Mouse (Mus musculus) kidney, embryonic 14.5 days (tissue): ENCODE data around the gene Fam207a. TPM values are rescaled to one million over a fixed set of nuclear protein-coding genes. Genes with fewer than 3 reads are reported as not detected.

Experiments used
- ATAC-seq: fragments of 200-750 bp; cut with Nextera tagmentation; 2 replicates; pipeline ENCODE4 v1.8.0; 2017; ENCODE audit warnings: moderate number of reproducible peaks, mild to moderate bottlenecking, moderate TSS enrichment, moderate library complexity; ENCODE audit not compliant: low FRiP score, low TSS enrichment
- H3K27ac ChIP-seq: fragments of 300-500 bp; sonication (generic); 2 replicates; pipeline ENCODE4 v1.5.1; 2014; ENCODE audit warnings: low read depth, mild to moderate bottlenecking, low read length, moderate library complexity, mixed read lengths
- H3K27me3 ChIP-seq: fragments of 300-500 bp; sonication (generic); 2 replicates; pipeline ENCODE4 v1.6.1; 2014; ENCODE audit warnings: mild to moderate bottlenecking, low read length; ENCODE audit not compliant: control insufficient read depth, insufficient read depth
- H3K36me3 ChIP-seq: fragments of 300-500 bp; sonication (generic); 2 replicates; pipeline ENCODE4 v1.6.1; 2014; ENCODE audit warnings: low read length, mixed read lengths; ENCODE audit not compliant: control insufficient read depth, insufficient read depth
- H3K4me1 ChIP-seq: fragments of 300-500 bp; sonication (generic); 2 replicates; pipeline ENCODE4 v1.6.1; 2014; ENCODE audit warnings: low read length, mixed read lengths; ENCODE audit not compliant: control insufficient read depth, insufficient read depth
- H3K4me2 ChIP-seq: fragments of 300-500 bp; sonication (generic); replicated peaks from 2 replicates; pipeline ENCODE4 v1.6.1; 2014; ENCODE audit warnings: low read depth, mild to moderate bottlenecking, low read length
- H3K4me3 ChIP-seq: fragments of 300-500 bp; sonication (generic); 2 replicates; pipeline ENCODE4 v1.5.1; 2014; ENCODE audit warnings: mild to moderate bottlenecking, low read length
- H3K9ac ChIP-seq: fragments of 300-500 bp; sonication (generic); 2 replicates; pipeline ENCODE4 v1.6.1; 2014; ENCODE audit warnings: low read depth, mild to moderate bottlenecking, low read length, moderate library complexity
- H3K9me3 ChIP-seq: fragments of 300-500 bp; sonication (generic); 2 replicates; pipeline ENCODE4 v1.6.1; 2016; ENCODE audit warnings: low read length; ENCODE audit not compliant: control insufficient read depth
- WGBS: fragments of 180-500 bp; shearing (Covaris S2); extraction: QIAGEN DNeasy Blood & Tissue Kit; methylation state at CpG from one replicate; pipeline ENCODE4 v1.1.7; 2014; 5-methylcytosine and 5-hydroxymethylcytosine counted together
- polyA plus RNA-seq: library from polyadenylated mRNA; unstranded; fragments of >200 nt; fragmentation: Nextera tagmentation; extraction: Ambion mirVana; gene quantifications from 2 replicates; pipeline ENCODE4 v1.2.1, GENCODE M21; 2014

Gene Fam207a
- polyA plus RNA-seq: 28.8 and 36.5 TPM in 2 replicates

DNA sequence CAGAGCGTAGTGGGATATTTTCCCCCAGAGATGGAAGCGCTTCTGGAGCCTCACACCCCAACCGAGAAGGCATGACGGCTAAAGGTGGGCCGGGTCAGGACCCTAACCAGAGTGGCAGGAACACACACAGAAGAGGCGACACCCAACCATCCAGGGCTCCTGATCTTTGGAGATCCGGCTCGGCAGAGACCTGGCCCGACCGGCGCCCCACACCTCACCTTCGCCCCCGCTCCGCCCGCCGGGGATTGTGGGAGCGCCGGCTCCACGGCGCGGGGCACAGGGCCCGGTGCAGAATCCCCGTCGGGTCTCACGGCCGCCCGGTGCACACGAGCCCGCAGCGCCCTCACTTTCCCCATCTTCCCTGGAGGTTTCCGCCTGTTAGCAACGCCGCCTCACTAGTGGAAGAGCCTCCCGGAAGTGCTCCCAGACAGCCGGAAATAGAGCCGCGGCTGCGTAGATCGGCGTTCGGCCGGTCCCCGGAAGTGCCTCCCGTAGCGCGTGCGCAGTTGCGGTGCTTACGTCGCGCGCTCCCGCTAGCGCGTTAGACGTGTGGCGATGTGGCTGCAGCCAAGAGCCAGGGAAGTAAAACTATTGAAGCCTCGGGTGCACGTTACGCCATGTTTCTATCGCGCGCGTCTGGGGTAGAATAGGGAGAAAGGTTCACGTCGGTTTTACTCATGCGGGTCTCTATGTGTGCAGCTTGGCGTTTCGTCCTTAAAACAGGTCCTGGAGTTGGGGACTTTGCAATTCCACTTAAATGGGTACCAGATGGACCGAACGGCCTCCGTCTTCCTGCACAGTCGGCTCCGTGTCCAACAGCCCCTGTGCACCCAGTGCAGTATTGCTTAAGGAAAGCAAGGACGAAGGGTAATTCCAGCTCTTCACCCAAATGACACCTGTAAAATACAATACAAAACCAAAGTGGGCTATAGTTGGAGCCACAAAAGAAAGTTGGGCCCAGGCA lies at the start of gene Fam207a:
TSS of gene Fam207a (minus strand) at position 401 of the 964 bp plus-strand sequence.
- H3K9ac ChIP-seq: peak within 1 kb of the TSS; percentile 75
- H3K36me3 ChIP-seq: peaks cover 26% of the 10 kb centered on the region
- peak within 1 kb of the TSS; percentile 85 for H3K4me3 ChIP-seq
- H3K27ac ChIP-seq: peak within 1 kb of the TSS; percentile 66; the same call in 1 of the 2 replicates
- H3K9me3 ChIP-seq: no peaks in the 10 kb centered on the region
- ATAC-seq: peak; percentile 88
- H3K4me1 ChIP-seq: peaks cover 15% of the 10 kb centered on the region
- peak within 1 kb of the TSS; percentile 80 for H3K4me2 ChIP-seq
- WGBS: 1% methylated on average over 75 of the region's 75 CpGs
- H3K27me3 ChIP-seq: no peaks in the 10 kb centered on the region

DNA sequence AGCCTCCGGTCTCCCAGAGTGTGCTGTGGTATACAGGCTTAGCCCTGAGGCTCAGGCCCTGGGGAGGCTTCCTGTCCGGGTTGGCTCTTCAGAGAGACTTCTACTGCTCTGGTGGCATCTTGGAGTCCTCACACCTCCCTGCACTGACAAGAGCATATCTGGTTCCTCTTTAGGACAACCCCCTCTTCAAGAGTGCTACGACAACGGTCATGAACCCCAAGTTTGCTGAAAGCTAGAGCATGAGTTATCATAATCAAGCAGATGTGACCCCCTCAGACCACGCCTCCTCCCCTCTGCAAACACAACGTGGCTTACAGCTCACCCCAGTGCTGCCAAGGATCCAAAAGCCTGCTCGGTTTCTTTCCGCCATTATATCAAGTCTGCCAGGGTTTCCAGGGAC lies 49.4 kb upstream of the Fam207a start:
- H3K36me3 ChIP-seq: no peaks in the 10 kb centered on the region
- no peak overlapping the region for H3K27ac ChIP-seq
- no peak overlapping the region for H3K4me3 ChIP-seq
- H3K9me3 ChIP-seq: no peaks in the 10 kb centered on the region
- H3K27me3 ChIP-seq: no peaks in the 10 kb centered on the region
- WGBS: 81% methylated on average over 8 of the region's 8 CpGs
- no peak overlapping the region for H3K9ac ChIP-seq
- H3K4me1 ChIP-seq: 0 out of 2 replicates have a peak, but pooled peaks cover 5% of the 10 kb centered on the region
- no peak overlapping the region for H3K4me2 ChIP-seq
- no peak for ATAC-seq

DNA sequence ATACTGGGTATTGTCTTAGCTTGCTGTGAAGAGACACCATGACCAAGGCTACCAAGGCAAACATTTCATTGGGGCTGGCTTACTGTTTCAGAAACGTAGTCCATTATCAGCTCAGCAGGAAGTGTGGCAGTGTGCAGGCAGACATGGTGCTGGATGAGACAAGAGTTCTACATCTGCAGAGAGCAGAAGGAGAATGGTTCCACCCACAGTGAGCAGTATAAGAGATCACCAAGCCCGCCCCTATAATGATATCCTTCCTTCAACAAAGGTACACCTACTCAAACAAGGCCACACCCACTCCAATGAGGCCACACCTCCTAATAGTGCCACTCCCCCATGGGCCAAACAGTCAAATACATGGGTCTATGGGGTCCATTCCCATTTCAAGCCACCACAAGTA lies 45.9 kb upstream of the Fam207a start:
- Histone ChIP-seq H3K9ac (no peak overlapping the region), H3K4me1 (no peaks in the 10 kb centered on the region), H3K4me3 (no peak overlapping the region), H3K9me3 (no peaks in the 10 kb centered on the region), H3K36me3 (no peaks in the 10 kb centered on the region), H3K27me3 (no peaks in the 10 kb centered on the region), H3K4me2 (no peak overlapping the region), H3K27ac (no peak overlapping the region)
- no peak for ATAC-seq
- 77% methylated on average over 2 of the region's 2 CpGs for WGBS

DNA sequence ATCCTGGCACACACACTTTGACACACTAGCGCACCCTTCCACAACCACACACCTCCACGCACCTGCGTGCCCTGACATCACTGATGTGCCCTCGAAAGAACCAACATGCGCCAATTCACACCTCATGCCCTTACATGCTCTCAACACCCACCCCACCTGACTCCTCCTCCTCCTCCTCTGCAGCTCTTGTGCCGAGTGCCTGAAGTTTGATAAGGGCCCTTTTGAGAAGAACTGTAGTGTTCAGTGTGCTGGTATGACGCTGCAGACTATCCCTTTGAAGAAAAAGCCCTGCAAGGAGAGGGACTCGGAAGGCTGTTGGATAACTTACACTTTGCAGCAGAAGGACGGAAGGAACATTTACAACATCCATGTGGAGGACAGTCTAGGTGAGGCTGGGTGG lies 45.2 kb upstream of the Fam207a start:
- no peaks in the 10 kb centered on the region for H3K9me3 ChIP-seq

DNA sequence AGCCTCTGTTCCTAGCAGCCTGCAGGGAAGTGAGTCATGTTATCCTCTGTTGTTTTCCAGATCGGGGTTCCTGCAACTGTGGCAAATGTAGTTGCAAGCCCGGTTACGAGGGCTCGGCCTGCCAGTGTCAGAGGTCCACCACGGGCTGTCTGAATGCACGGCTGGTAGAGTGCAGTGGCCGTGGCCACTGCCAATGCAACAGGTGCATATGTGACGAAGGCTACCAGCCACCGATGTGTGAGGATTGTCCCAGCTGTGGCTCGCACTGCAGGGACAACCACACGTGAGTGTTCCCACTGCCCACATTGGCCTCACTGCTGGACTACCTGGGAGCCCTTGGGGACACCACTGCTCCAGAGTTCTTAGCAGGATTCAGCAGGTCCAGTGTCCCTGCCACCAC lies 44.5 kb upstream of the Fam207a start:
- Histone ChIP-seq H3K36me3 (no peaks in the 10 kb centered on the region), H3K4me3 (no peak overlapping the region), H3K4me1 (no peaks in the 10 kb centered on the region), H3K9me3 (no peaks in the 10 kb centered on the region), H3K9ac (no peak overlapping the region), H3K4me2 (no peak overlapping the region), H3K27ac (no peak overlapping the region), H3K27me3 (no peaks in the 10 kb centered on the region)
- WGBS: 88% methylated on average over 11 of the region's 11 CpGs
- no peak for ATAC-seq

More for the DNA sequence above, 45.2 kb upstream of the Fam207a start:
- 87% methylated on average over 9 of the region's 9 CpGs for WGBS
- H3K9ac ChIP-seq: no peak overlapping the region
- H3K27me3 ChIP-seq: no peaks in the 10 kb centered on the region
- no peak overlapping the region for H3K4me2 ChIP-seq
- no peaks in the 10 kb centered on the region for H3K4me1 ChIP-seq
- no peak overlapping the region for H3K27ac ChIP-seq
- H3K36me3 ChIP-seq: no peaks in the 10 kb centered on the region
- H3K4me3 ChIP-seq: no peak overlapping the region
- ATAC-seq: no peak

DNA sequence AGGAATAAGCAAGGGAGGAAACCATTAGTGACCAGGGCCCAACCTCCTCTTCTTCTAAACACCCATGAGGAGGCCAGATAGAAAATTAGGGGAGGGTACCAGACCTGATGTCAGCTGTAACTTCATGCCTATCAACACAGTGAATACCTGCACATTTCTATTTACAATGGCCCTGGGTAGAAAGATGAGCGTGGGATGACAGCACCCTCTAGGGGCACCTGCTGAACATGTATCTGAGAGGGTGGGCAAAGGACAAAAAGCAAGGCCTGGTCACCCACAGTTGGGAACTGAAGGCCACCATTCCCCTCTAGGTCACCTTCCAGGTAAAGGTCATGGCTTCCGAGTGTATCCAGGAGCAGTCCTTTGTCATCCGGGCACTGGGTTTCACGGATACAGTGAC lies 42.1 kb upstream of the Fam207a start:
- 87% methylated on average over 4 of the region's 4 CpGs for WGBS

DNA sequence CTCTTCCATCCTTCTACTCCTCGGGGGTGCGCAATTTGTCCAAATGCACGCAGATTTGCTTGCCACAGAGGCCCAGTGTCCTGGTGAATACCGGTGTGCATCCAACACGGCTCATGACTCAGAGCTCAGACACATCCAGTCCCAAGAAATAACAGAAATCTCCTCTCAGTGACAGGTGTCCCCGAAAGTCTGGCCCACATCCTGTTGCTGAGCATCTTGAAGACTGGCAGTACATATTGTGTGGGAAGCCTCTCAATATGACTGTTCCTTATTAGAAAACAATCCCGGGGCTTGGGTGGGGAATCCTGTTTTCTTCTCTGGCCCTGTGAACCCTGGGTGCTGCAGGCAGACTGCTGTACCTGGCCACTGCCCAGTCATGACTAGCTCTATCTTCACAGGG lies 41.0 kb upstream of the Fam207a start:
- Histone ChIP-seq H3K4me1 (no peaks in the 10 kb centered on the region), H3K36me3 (no peaks in the 10 kb centered on the region), H3K9ac (no peak overlapping the region), H3K4me2 (no peak overlapping the region), H3K27me3 (no peaks in the 10 kb centered on the region), H3K9me3 (no peaks in the 10 kb centered on the region), H3K4me3 (no peak overlapping the region), H3K27ac (no peak overlapping the region)
- no peak for ATAC-seq
- 91% methylated on average over 7 of the region's 7 CpGs for WGBS

More for the DNA sequence above, 42.1 kb upstream of the Fam207a start:
- no peaks in the 10 kb centered on the region for H3K27me3 ChIP-seq
- no peak overlapping the region for H3K4me2 ChIP-seq
- H3K9ac ChIP-seq: no peak overlapping the region
- H3K9me3 ChIP-seq: no peaks in the 10 kb centered on the region
- H3K36me3 ChIP-seq: no peaks in the 10 kb centered on the region
- no peak overlapping the region for H3K27ac ChIP-seq
- H3K4me1 ChIP-seq: no peaks in the 10 kb centered on the region
- H3K4me3 ChIP-seq: no peak overlapping the region
- no peak for ATAC-seq

DNA sequence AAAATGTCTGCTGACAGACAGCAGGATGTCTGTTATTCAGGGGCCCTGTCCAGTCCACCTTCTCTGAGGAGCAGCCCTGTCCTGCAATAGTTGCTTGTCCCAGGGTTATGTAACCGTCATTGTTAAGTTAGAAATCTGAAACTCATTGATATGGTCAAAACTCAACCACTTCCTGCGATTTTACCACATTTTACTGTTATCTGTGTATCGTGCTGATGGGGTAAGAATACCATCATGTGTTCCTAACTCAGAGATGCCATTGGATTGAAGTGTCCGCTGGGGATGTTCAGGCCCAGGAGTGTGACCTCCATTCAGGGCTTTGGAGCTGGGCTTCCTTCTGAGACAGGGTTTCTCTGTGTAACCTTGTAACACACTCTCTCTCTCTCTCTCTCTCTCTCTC lies 39.3 kb upstream of the Fam207a start:
- Histone ChIP-seq H3K4me2 (no peak overlapping the region), H3K4me1 (no peaks in the 10 kb centered on the region), H3K27me3 (no peaks in the 10 kb centered on the region), H3K36me3 (no peaks in the 10 kb centered on the region), H3K9ac (no peak overlapping the region), H3K9me3 (no peaks in the 10 kb centered on the region), H3K4me3 (no peak overlapping the region), H3K27ac (no peak overlapping the region)
- WGBS: 89% methylated on average over 4 of the region's 4 CpGs
- no peak for ATAC-seq

DNA sequence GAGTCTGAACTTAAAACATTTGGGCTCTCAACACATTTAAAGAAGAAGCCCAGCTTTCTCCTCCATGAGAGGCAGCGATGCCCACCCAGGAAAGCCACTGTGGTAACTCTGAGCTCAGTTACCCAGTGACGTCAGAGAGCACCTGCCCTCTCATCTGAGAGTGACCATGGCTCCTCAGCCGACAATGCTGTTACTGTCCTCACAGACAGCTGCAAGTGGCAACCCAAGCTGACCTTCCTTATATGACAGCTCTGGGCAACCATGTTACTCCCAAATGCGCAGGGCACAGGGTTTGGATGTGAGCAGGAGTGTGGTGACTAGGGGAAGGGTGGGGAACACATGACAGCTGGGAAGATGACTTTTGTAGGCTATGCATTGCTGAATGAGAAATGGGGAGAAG lies 37.7 kb upstream of the Fam207a start:
- H3K9me3 ChIP-seq: no peaks in the 10 kb centered on the region
- H3K4me3 ChIP-seq: no peak overlapping the region
- H3K4me2 ChIP-seq: no peak overlapping the region
- H3K27ac ChIP-seq: no peak overlapping the region
- ATAC-seq: no peak
- H3K9ac ChIP-seq: no peak overlapping the region
- H3K4me1 ChIP-seq: no peaks in the 10 kb centered on the region
- 76% methylated on average over 4 of the region's 4 CpGs for WGBS
- H3K27me3 ChIP-seq: no peaks in the 10 kb centered on the region
- H3K36me3 ChIP-seq: no peaks in the 10 kb centered on the region
